Mouse (Mus musculus) testis, adult 2 months (tissue): ENCODE measurements around the gene Tlx3.
A peak's percentile ranks its signal among the peaks of the same experiment; 100 is the strongest.

Experiments used
- CTCF ChIP-seq: fragments of 200-500 bp; IDR thresholded peaks from 2 replicates; pipeline ENCODE4 v1.5.1; 2012; ENCODE audit warnings: low read depth, mild to moderate bottlenecking, inconsistent platforms, low read length, moderate library complexity; ENCODE audit not compliant: control insufficient read depth, insufficient read depth, insufficient replicate concordance
- POLR2A ChIP-seq: fragments of 200-500 bp; IDR thresholded peaks from 2 replicates; pipeline ENCODE4 v1.6.1; 2012; ENCODE audit warnings: low read depth, mild to moderate bottlenecking, inconsistent platforms, low read length, moderate library complexity; ENCODE audit not compliant: control insufficient read depth

- TF ChIP-seq CTCF: peak; percentile 57; the same call in 1 of the 2 replicates
- no peak for TF ChIP-seq POLR2A
These were observed 26.7 kb downstream of the Tlx3 start for GRCm38 (mm10) chr11:33176525-33177245.
